Mouse (Mus musculus): Measurements from ENCODE around the gene Arhgdib. TPM values are rescaled to one million over a fixed set of nuclear protein-coding genes. Genes with fewer than 3 reads are reported as not detected.

The Arhgdib gene
- polyA plus RNA-seq, 1 experiment: 22.6 TPM

- peak overlapping the region; percentile 48 for H3K4me3 ChIP-seq (ENCODE audit: low read depth, low read length)
These were observed 28.1 kb downstream of the Arhgdib start for GRCm38 (mm10) chr6:136913384-136914126.

DNA sequence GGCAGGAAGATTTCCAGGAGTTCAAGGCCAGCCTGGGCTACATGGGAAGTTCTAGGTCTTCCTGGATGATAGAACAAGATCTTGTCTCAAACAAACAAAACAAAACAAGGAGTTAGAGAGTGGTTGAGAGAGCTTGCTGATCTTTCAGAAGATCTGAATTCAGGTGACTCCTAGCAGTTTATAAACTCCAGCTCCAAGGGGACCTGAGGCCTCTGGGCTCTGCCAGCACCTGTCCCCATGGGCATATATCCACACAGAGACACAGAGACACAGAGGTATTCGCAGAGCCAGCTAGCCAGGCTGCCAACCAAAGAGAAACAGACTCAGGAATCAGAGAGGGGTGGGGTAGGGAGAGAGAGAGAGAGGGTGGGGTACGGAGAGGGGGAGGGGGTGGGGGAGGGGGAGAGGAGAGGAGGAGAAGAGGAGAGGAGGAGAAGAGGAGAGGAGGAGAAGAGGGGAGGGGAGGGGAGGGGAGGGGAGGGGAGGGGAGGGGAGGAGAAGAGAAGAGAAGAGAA lies 28.9 kb downstream of the Arhgdib start:
- Histone ChIP-seq H3K27me3 (ENCODE audit: control insufficient read depth, insufficient read depth, low read length) (no peaks in the 10 kb centered on the region), H3K4me1 (ENCODE audit: control insufficient read depth, insufficient read depth, insufficient read length, low read length) (peaks cover 3% of the 10 kb centered on the region; the same call in 1 of the 2 replicates), H3K36me3 (ENCODE audit: control insufficient read depth, insufficient read depth, low read length) (no peaks in the 10 kb centered on the region), H3K27ac (ENCODE audit: insufficient read depth, low read depth, low read length) (no peak overlapping the region), H3K4me3 (ENCODE audit: low read depth, low read length) (no peak overlapping the region)
- WGBS: 50% methylated on average over 1 of the region's 2 CpGs
- no peak for TF ChIP-seq POLR2A (IDR thresholded peaks at IDR 0.05; ENCODE audit: low read depth, low read length)
- no peak for TF ChIP-seq CTCF (IDR thresholded peaks at IDR 0.05; ENCODE audit: extremely low read depth, insufficient read length, insufficient replicate concordance, low read depth, low read length)

More at GRCm38 (mm10) chr6:136913384-136914126, 28.1 kb downstream of the Arhgdib start:
- H3K27ac ChIP-seq (ENCODE audit: insufficient read depth, low read depth, low read length): peak overlapping the region; percentile 3; the same call in 1 of the 2 replicates
- H3K36me3 ChIP-seq (ENCODE audit: control insufficient read depth, insufficient read depth, low read length): no peaks in the 10 kb centered on the region
- 14% methylated on average over 18 of the region's 18 CpGs for WGBS
- no peaks in the 10 kb centered on the region for H3K27me3 ChIP-seq (ENCODE audit: control insufficient read depth, insufficient read depth, low read length)
- H3K4me1 ChIP-seq (ENCODE audit: control insufficient read depth, insufficient read depth, insufficient read length, low read length): peaks cover 3% of the 10 kb centered on the region; the same call in 1 of the 2 replicates
- TF ChIP-seq POLR2A (IDR thresholded peaks at IDR 0.05; ENCODE audit: low read depth, low read length) (no peak), CTCF (IDR thresholded peaks at IDR 0.05; ENCODE audit: extremely low read depth, insufficient read length, insufficient replicate concordance, low read depth, low read length) (no peak)

GRCm38 (mm10) chr6:136910247-136910890 lies 31.3 kb downstream of the Arhgdib start:
- Histone ChIP-seq H3K36me3 (ENCODE audit: control insufficient read depth, insufficient read depth, low read length) (no peaks in the 10 kb centered on the region), H3K4me3 (ENCODE audit: low read depth, low read length) (no peak overlapping the region), H3K27me3 (ENCODE audit: control insufficient read depth, insufficient read depth, low read length) (no peaks in the 10 kb centered on the region), H3K27ac (ENCODE audit: insufficient read depth, low read depth, low read length) (no peak overlapping the region), H3K4me1 (ENCODE audit: control insufficient read depth, insufficient read depth, insufficient read length, low read length) (peaks cover 8% of the 10 kb centered on the region)
- TF ChIP-seq CTCF (IDR thresholded peaks at IDR 0.05; ENCODE audit: extremely low read depth, insufficient read length, insufficient replicate concordance, low read depth, low read length): no peak
- TF ChIP-seq POLR2A (IDR thresholded peaks at IDR 0.05; ENCODE audit: low read depth, low read length): no peak
- 50% methylated on average over 9 of the region's 9 CpGs for WGBS

DNA sequence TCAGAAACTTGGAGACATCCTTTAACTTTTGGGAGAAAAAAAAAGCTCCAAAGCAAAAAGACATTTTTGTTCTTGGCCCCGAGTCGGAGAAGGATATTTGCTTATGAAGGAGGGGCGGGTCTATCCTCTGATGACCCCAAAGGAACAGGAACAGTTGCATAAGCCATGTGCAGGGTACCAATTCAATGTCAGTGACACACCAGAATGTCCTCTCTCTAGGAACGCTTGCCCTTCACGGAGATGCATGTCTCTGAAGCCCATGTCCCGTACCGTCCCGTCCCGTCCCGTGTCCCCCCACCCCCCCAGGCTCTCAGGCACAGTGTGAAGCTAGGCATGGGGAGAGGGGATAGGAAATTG lies 34.8 kb downstream of the Arhgdib start:
- H3K27ac ChIP-seq (ENCODE audit: insufficient read depth, low read depth, low read length): peak overlapping the region; percentile 74
- H3K36me3 ChIP-seq (ENCODE audit: control insufficient read depth, insufficient read depth, low read length): no peaks in the 10 kb centered on the region
- WGBS: 42% methylated on average over 10 of the region's 10 CpGs
- no peaks in the 10 kb centered on the region for H3K27me3 ChIP-seq (ENCODE audit: control insufficient read depth, insufficient read depth, low read length)
- no peak overlapping the region for H3K4me3 ChIP-seq (ENCODE audit: low read depth, low read length)
- peaks cover 5% of the 10 kb centered on the region for H3K4me1 ChIP-seq (ENCODE audit: control insufficient read depth, insufficient read depth, insufficient read length, low read length)
- TF ChIP-seq POLR2A (IDR thresholded peaks at IDR 0.05; ENCODE audit: low read depth, low read length): no peak
- TF ChIP-seq CTCF (IDR thresholded peaks at IDR 0.05; ENCODE audit: extremely low read depth, insufficient read length, insufficient replicate concordance, low read depth, low read length): no peak

DNA sequence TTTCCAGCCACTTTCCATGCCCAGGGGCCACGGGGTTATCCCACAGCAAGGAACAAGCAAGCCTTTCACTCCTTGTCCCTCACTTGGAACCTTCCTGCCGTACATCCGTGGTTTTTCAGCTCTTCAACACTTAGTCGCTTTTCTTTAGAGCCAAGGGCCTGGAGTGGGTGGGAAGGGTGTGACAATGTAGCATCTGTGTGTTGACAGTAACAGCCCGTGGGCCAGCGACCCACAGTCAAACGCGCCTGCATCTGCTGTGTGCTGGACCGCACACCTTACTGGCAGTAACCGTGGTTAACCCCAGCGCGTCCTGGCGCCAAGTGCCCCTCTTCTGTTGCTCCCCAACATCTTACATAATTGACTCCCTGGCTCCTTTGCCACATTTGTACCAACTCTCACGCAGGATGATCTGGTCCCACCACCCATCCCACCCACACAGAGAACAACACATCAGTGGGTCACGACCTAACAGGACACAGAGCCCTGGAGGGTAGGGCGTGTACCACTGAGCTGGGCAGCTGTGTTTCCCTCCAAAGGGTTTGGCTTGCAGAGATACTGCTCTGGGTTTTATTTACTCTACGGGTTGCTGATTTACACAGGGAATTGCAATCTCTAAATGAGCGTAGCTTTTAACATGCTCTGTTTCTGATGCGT lies 35.3 kb downstream of the Arhgdib start:
- Histone ChIP-seq H3K27me3 (ENCODE audit: control insufficient read depth, insufficient read depth, low read length) (no peaks in the 10 kb centered on the region), H3K4me3 (ENCODE audit: low read depth, low read length) (no peak overlapping the region), H3K4me1 (ENCODE audit: control insufficient read depth, insufficient read depth, insufficient read length, low read length) (peaks cover 5% of the 10 kb centered on the region), H3K36me3 (ENCODE audit: control insufficient read depth, insufficient read depth, low read length) (no peaks in the 10 kb centered on the region), H3K27ac (ENCODE audit: insufficient read depth, low read depth, low read length) (peak overlapping the region; percentile 38; the same call in 1 of the 2 replicates)
- no peak for TF ChIP-seq CTCF (IDR thresholded peaks at IDR 0.05; ENCODE audit: extremely low read depth, insufficient read length, insufficient replicate concordance, low read depth, low read length)
- TF ChIP-seq POLR2A (IDR thresholded peaks at IDR 0.05; ENCODE audit: low read depth, low read length): no peak
- WGBS: 51% methylated on average over 19 of the region's 19 CpGs

- WGBS: 52% methylated on average over 8 of the region's 8 CpGs
- H3K4me1 ChIP-seq (ENCODE audit: control insufficient read depth, insufficient read depth, insufficient read length, low read length): peaks cover 5% of the 10 kb centered on the region
These were observed 37.7 kb downstream of the Arhgdib start for GRCm38 (mm10) chr6:136903885-136904470.

More at GRCm38 (mm10) chr6:136903885-136904470, 37.7 kb downstream of the Arhgdib start:
- Histone ChIP-seq H3K36me3 (ENCODE audit: control insufficient read depth, insufficient read depth, low read length) (no peaks in the 10 kb centered on the region), H3K4me3 (ENCODE audit: low read depth, low read length) (no peak overlapping the region), H3K27me3 (ENCODE audit: control insufficient read depth, insufficient read depth, low read length) (no peaks in the 10 kb centered on the region), H3K27ac (ENCODE audit: insufficient read depth, low read depth, low read length) (no peak overlapping the region)
- no peak for TF ChIP-seq CTCF (IDR thresholded peaks at IDR 0.05; ENCODE audit: extremely low read depth, insufficient read length, insufficient replicate concordance, low read depth, low read length)
- TF ChIP-seq POLR2A (IDR thresholded peaks at IDR 0.05; ENCODE audit: low read depth, low read length): no peak
